ENCODE assay signal across 18 mouse cellular contexts in genomic region chr1:92270486-92271058, GRCm38 (mm10).
DNase-seq lines count a peak whose midpoint lies in the region; TF ChIP-seq lines count a peak whose summit lies in the region.
"Had no signal": no experiment of that assay in that cellular context is flagged by ENCODE, and none has a peak within 500 bp of the region (broad histone marks: within the 10 kb centered on the region; RNA-seq: fewer than 3 reads in every experiment).

No protein-coding gene starts in this region.

- H3K36me3 ChIP-seq in myocyte (ENCODE audit: control insufficient read depth, insufficient read depth), result no peaks in the 10 kb centered on the region
- H3K36me3 ChIP-seq: forebrain, embryonic 15.5 days; limb, embryonic 10.5 days; liver, embryonic 12.5 days; lung, embryonic 15.5 days; midbrain, embryonic 15.5 days had no signal

- TF ChIP-seq POLR2A in myocyte (IDR thresholded peaks at IDR 0.05; ENCODE audit: insufficient read length, low read depth), result no peak

- no peak overlapping the region for H3K27ac ChIP-seq in left cerebral cortex, adult 2 months
- H3K27ac ChIP-seq: forebrain, embryonic 15.5 days; limb, embryonic 10.5 days; liver, embryonic 12.5 days; lung, embryonic 15.5 days; midbrain, embryonic 15.5 days had no signal

- TF ChIP-seq CTCF in left cerebral cortex, adult 2 months (IDR thresholded peaks at IDR 0.05), result no peak

- no peaks in the 10 kb centered on the region for H3K27me3 ChIP-seq in myocyte (ENCODE audit: control insufficient read depth, insufficient read depth, insufficient read length)
- H3K27me3 ChIP-seq: forebrain, embryonic 15.5 days; lung, embryonic 15.5 days; midbrain, embryonic 15.5 days had no signal

- H3ac ChIP-seq in myocyte (ENCODE audit: control insufficient read depth, insufficient read length), result no peak overlapping the region

- H3K79me2 ChIP-seq in myocyte (ENCODE audit: control insufficient read depth, insufficient read depth), result no peaks in the 10 kb centered on the region

- peak; percentile 26 for DNase-seq in gastrocnemius, adult 18-20 months (ENCODE audit: low spot score)
- no peak for DNase-seq in gastrocnemius, postnatal 4 days (ENCODE audit: low spot score in 2 of 2)
- DNase-seq in kidney, adult 8-10 months, result peak; percentile 33 to 52
- no peak for DNase-seq in kidney, postnatal 4 days
- DNase-seq in heart, adult 8-10 months (ENCODE audit: low spot score), result peak; percentile 10
- no peak for DNase-seq in cerebellum, adult 9-11 months
- no peak for DNase-seq in left cerebral cortex, adult 2 months (ENCODE audit: extremely low spot score in 1 of 2, low spot score in 2 of 2)
- DNase-seq: adrenal gland, adult 8-10 months; B cell, adult 2 months; cerebellum, adult 18-20 months; layer of hippocampus, postnatal 36 days; right cerebral cortex, postnatal 14 days had no signal

- peak overlapping the region; percentile 31 for H3K4me2 ChIP-seq in myocyte (ENCODE audit: low read depth)
- H3K4me2 ChIP-seq: forebrain, embryonic 15.5 days; liver, embryonic 12.5 days; lung, embryonic 15.5 days; midbrain, embryonic 15.5 days had no signal

- H3K4me3 ChIP-seq in myocyte, result no peak overlapping the region
- no peak overlapping the region for H3K4me3 ChIP-seq in left cerebral cortex, adult 2 months
- H3K4me3 ChIP-seq: forebrain, embryonic 15.5 days; limb, embryonic 10.5 days; liver, embryonic 12.5 days; lung, embryonic 15.5 days; midbrain, embryonic 15.5 days had no signal

- intact Hi-C loops in left cerebral cortex, adult 2 months (cut with DNase I), result no loop called here

TF ChIP-seq in myocyte, 11 proteins besides CTCF, POLR2A, EP300 and RAD21:
- peak; percentile 50; the same call in 1 of the 2 replicates for TF ChIP-seq CEBPB (IDR thresholded peaks at IDR 0.05; ENCODE audit: insufficient read depth, poor library complexity, severe bottlenecking)
- no peak for TF ChIP-seq MYOD1 (IDR thresholded peaks at IDR 0.05; ENCODE audit: control insufficient read depth in 1 of 3, insufficient read length in 2 of 3, low read depth in 2 of 3)
- no peak for TF ChIP-seq USF1 (IDR thresholded peaks at IDR 0.05; ENCODE audit: low read depth)
- no peak for TF ChIP-seq POLR2AphosphoS2 (IDR thresholded peaks at IDR 0.05; ENCODE audit: insufficient read length, low read depth)
- no peak for TF ChIP-seq TCF3 (IDR thresholded peaks at IDR 0.05; ENCODE audit: insufficient read length, low read depth)
- no peak for TF ChIP-seq TCF12 (IDR thresholded peaks at IDR 0.05; ENCODE audit: insufficient read depth, poor library complexity, severe bottlenecking)
- no peak for TF ChIP-seq MAX (IDR thresholded peaks at IDR 0.05; ENCODE audit: low read depth)
- TF ChIP-seq E2F4 (IDR thresholded peaks at IDR 0.05; ENCODE audit: insufficient read depth), result no peak

Comparison
In these comparisons a context has a peak if more than half of its experiments do, and no peak if none do; other contexts are left out.
1. DNase-seq: peak in gastrocnemius, adult 18-20 months (single experiment), kidney, adult 8-10 months (2 of 2) and heart, adult 8-10 months (single experiment); none in gastrocnemius, postnatal 4 days (0 of 2), kidney, postnatal 4 days (0 of 2), cerebellum, adult 9-11 months (single experiment) and left cerebral cortex, adult 2 months (0 of 2).